Mouse (Mus musculus) neural tube, embryonic 11.5 days (tissue): ENCODE data around the gene Rasal3. TPM values are rescaled to one million over a fixed set of nuclear protein-coding genes. Genes with fewer than 3 reads are reported as not detected.

Experiments
- ATAC-seq: fragments of 200-750 bp; cut with Nextera tagmentation; 2 replicates; pipeline ENCODE4 v1.8.0; 2017; ENCODE audit warnings: moderate number of reproducible peaks, mild to moderate bottlenecking, moderate TSS enrichment, moderate library complexity; ENCODE audit not compliant: insufficient read depth, low FRiP score, low TSS enrichment
- DNase-seq: peaks from one replicate; pipeline ENCODE4 v3.0.0-alpha.2; 2015; ENCODE audit warnings: low spot score
- H3K27ac ChIP-seq: fragments of 300-500 bp; sonication (generic); 2 replicates; pipeline ENCODE4 v1.5.1; 2014; ENCODE audit warnings: low read depth, mild to moderate bottlenecking, low read length
- H3K27me3 ChIP-seq: fragments of 300-500 bp; sonication (generic); 2 replicates; pipeline ENCODE4 v1.6.1; 2014; ENCODE audit warnings: mild to moderate bottlenecking, low read length, mixed read lengths; ENCODE audit not compliant: control insufficient read depth, insufficient read depth
- H3K36me3 ChIP-seq: fragments of 300-500 bp; sonication (generic); 2 replicates; pipeline ENCODE4 v1.6.1; 2014; ENCODE audit warnings: mild to moderate bottlenecking, low read length, moderate library complexity, mixed read lengths; ENCODE audit not compliant: control insufficient read depth, insufficient read depth
- H3K4me1 ChIP-seq: fragments of 300-500 bp; sonication (generic); 2 replicates; pipeline ENCODE4 v1.6.1; 2014; ENCODE audit warnings: low read length, mixed read lengths; ENCODE audit not compliant: control insufficient read depth, insufficient read depth
- H3K4me2 ChIP-seq: fragments of 300-500 bp; sonication (generic); 2 replicates; pipeline ENCODE4 v1.6.1; 2014; ENCODE audit warnings: low read depth, mild to moderate bottlenecking, moderate library complexity
- H3K4me3 ChIP-seq: fragments of 300-500 bp; sonication (generic); 2 replicates; pipeline ENCODE4 v1.5.1; 2014; ENCODE audit warnings: low read depth, low read length
- H3K9ac ChIP-seq: fragments of 300-500 bp; sonication (generic); 2 replicates; pipeline ENCODE4 v1.6.1; 2014; ENCODE audit warnings: mild to moderate bottlenecking, low read length
- H3K9me3 ChIP-seq: fragments of 300-500 bp; sonication (generic); 2 replicates; pipeline ENCODE4 v1.6.1; 2016; ENCODE audit warnings: low read length; ENCODE audit not compliant: control insufficient read depth
- WGBS: fragments of 180-500 bp; shearing (Covaris S2); extraction: QIAGEN DNeasy Blood & Tissue Kit; methylation state at CpG from one replicate; pipeline ENCODE4 v1.1.7; 2014; 5-methylcytosine and 5-hydroxymethylcytosine counted together
- microRNA-seq: library from miRNA; unstranded; fragments of <30 nt; microRNA quantifications from one replicate; pipeline ENCODE4, GENCODE M21; 2016
- polyA plus RNA-seq: library from polyadenylated mRNA; unstranded; fragments of >200 nt; fragmentation: Nextera tagmentation; extraction: Ambion mirVana; gene quantifications from 2 replicates; pipeline ENCODE4 v1.2.1, GENCODE M21; 2014

Rasal3 gene
- polyA plus RNA-seq, 1 experiment from 2014 or later: 0.42 TPM

DNA sequence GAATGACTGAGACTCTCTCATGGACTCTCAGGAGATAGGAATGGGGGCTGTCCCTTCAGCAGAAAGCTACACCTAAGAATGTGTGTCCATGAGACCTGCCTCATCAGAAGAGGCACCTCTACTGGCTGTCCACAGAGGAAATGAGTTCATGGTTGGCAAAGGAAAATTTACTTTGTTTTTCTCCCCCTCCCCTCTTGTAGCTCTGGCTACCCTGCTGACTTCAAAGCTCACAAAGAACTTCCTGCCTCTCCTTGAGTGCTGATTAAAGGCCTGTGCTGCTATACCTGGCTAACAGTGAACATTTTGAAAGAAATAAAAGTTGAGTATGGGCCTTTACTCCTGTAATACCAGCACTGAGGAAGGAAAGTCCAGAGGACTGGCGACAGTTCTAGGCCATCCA lies 62.3 kb downstream of the Rasal3 start:
- ATAC-seq: no peak
- H3K4me2 ChIP-seq: no peak overlapping the region
- no peaks in the 10 kb centered on the region for H3K4me1 ChIP-seq
- H3K9ac ChIP-seq: no peak overlapping the region
- WGBS: 90% methylated on average over 1 of the region's 1 CpGs
- no peak overlapping the region for H3K4me3 ChIP-seq
- H3K36me3 ChIP-seq: peaks cover 4% of the 10 kb centered on the region; the same call in 1 of the 2 replicates
- no peak overlapping the region for H3K27ac ChIP-seq
- DNase-seq: no peak
- no peaks in the 10 kb centered on the region for H3K27me3 ChIP-seq
- H3K9me3 ChIP-seq: no peaks in the 10 kb centered on the region

Small RNA genes lying within 50 kb of the gene (microRNA-seq; reads per million reads assigned to microRNA genes)
- gene Gm22201: not detected

Other genes starting within 250 kb of the Rasal3 start
- gene Notch3, start 236.7 kb downstream of the Rasal3 start, polyA plus RNA-seq: 19.1 and 19.8 TPM in 2 replicates
- not detected in 2 replicates for gene Ephx3, start 214.0 kb downstream of the Rasal3 start, polyA plus RNA-seq
- gene Brd4, start 118.9 kb downstream of the Rasal3 start, polyA plus RNA-seq: 114 and 115 TPM in 2 replicates
- 50.6 and 51.8 TPM in 2 replicates for gene Akap8, start 82.3 kb downstream of the Rasal3 start, polyA plus RNA-seq
- gene Akap8l, start 53.0 kb downstream of the Rasal3 start, polyA plus RNA-seq: 73.2 and 81.3 TPM in 2 replicates
- gene Wiz, start 14.1 kb downstream of the Rasal3 start, polyA plus RNA-seq: 43.8 and 47.2 TPM in 2 replicates
- gene Pglyrp2, start 20.6 kb upstream of the Rasal3 start, polyA plus RNA-seq: not detected in 2 replicates
- 0.53 and 0.74 TPM in 2 replicates for gene Cyp4f39, start 49.1 kb upstream of the Rasal3 start, polyA plus RNA-seq
- gene Cyp4f17, start 102.5 kb upstream of the Rasal3 start, polyA plus RNA-seq: 6.6 TPM in 2 replicates
- gene Cyp4f16, start 133.0 kb upstream of the Rasal3 start, polyA plus RNA-seq: 11.3 and 12.1 TPM in 2 replicates
- not detected in 2 replicates for gene Cyp4f37, start 217.7 kb upstream of the Rasal3 start, polyA plus RNA-seq